Mouse (Mus musculus): ENCODE measurements around the gene Bahcc1. TPM values are rescaled to one million over a fixed set of nuclear protein-coding genes. Genes with fewer than 3 reads are reported as not detected.

Gene Bahcc1
- total RNA-seq (2021), result 12.4 and 17.2 TPM in 2 replicates
- long read RNA-seq, experiment 1, partial matches to known transcripts, result 1 of 4 reads
- long read RNA-seq, experiment 1, other reads (novel, unspliced or antisense), result 3 of 4 reads
- long read RNA-seq, experiment 2, partial matches to known transcripts, result 1 of 2 reads
- long read RNA-seq, experiment 2, other reads (novel, unspliced or antisense), result 1 of 2 reads

DNA sequence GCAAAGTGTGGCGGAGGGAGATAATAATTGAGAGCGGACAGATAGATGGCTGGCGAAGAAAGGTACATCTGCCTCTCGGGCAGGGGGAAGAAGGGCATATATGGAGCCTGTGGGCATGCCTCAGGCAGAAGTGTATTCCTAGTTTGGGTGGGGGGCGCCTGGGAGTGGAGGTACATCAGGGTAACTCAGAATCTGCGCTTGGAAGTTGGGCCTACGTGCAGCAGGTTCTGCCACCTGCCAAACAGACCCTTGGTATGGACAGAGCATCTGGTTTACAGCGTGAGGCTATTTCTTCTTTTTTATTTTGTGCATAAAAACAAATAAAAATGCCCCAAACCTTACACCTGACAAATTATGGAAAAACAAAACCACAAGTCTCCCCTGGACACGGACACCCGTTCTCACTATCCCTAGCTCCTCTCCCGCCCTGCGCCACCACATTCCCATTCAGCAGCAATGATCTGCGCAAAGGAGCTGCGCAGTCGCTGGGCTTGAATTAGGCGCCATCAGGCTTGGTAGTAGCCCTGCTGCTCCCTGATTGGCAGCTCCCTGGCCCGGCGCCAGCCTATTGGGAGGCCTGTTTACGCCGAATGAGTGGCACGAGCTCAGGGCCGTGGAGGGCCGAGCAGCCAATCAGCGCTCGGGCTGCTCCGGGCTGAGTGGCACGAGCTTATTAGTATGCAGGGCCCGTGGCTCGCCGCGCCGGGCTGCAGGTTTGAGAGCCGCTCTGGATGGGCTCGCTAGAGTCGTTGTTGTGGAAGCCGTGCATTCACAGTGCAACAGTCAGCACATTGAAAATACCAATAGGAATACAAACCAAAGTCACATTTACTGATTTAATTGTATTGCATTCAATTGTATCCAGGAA is at the start of gene Bahcc1:
Bahcc1 (plus strand) TSS at position 718 of the 868 bp plus-strand sequence.
- peak; percentile 100 for DNase-seq

- no peak for DNase-seq
Measured at GRCm38 (mm10) chr11:120183180-120183579, 49.6 kb upstream of the Bahcc1 start.

- DNase-seq, result no peak
Measured at GRCm38 (mm10) chr11:120183708-120184107, 49.0 kb upstream of the Bahcc1 start.

GRCm38 (mm10) chr11:120184371-120185315 is 48.1 kb upstream of the Bahcc1 start:
- peak; percentile 74 for DNase-seq

DNA sequence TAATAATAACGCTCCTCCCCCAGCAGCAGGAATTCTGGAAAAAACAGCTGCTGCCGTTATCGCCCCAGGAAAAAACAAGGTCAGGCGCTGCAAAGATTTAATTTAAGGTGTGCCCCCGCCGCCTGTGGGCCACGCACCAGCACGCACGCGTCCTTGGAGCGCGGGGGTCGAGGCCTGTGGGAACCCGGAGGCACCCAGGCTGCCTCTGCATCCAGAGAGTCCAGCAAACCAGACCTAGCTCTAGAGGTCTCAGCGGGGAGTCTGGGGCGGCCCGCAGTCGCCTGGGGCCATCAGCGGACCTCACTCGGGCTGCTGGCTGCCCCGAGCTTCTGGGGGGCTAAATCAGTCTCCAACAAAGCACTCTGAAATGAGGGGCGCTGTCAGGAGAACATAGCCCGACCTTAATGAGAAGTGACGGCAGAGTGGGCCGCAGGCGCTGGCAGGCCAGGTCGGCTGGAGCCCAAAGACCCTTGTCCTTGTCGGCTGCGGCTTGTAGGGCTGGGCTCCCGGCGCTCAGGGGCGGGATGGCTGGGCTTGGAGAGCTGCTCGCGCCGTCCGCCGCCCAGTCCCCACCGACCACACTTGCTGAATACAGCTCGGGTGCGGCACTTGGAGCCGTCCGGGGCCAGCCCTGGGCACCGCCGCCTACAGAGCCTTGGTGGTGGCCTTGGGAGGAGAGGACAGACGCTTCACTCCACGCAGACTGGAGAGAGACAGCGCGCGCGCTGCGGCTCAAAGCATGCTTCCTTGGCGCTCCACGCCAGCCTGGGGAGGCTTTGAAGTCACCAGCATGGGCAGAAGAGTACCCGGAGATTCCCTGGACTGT is 47.2 kb upstream of the Bahcc1 start:
- peak; percentile 85 for DNase-seq

- no peak for DNase-seq
Measured at GRCm38 (mm10) chr11:120186145-120186740, 46.5 kb upstream of the Bahcc1 start.

DNA sequence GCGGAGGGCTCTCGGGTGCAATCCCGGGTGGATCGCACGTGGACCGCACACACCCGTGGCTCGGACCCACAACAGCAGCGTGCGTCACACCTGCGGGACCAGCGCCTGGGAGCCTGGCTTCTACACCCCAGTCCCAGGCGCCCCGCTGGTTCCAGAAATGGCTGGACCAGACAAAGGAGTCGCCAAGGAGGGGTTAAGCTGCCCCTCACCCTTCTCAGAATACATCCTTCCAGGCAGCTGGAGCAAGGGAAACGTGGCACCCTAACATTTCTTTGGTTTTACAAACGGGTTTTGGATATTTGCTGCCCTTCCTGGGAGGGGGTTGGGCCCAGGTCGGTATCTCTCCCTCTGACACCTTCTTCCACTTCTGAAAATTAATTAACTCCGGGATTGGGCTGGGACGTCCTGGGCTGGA is 45.9 kb upstream of the Bahcc1 start:
- DNase-seq, result peak; percentile 70

- DNase-seq, result peak; percentile 65
Measured at GRCm38 (mm10) chr11:120187236-120188101, 45.3 kb upstream of the Bahcc1 start.

DNA sequence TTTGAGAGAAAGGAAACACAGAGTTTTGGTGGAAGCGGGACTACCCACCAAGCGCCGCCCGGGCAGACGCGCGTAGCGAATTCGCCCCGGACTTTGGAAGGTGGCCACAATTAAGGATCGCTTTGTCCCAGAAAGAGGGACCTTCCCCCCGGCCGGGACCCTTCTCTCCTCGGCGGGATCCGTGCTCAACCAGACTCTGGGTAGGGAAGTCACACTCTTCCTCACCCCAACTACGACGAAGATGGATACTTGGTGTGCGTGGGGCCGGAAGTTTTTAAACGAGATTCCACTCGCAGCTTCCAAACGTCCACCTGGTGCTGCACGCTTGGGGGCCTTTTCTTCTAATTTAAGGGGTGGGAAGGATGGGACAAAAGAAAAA is 44.7 kb upstream of the Bahcc1 start:
- peak; percentile 61 for DNase-seq

GRCm38 (mm10) chr11:120188481-120189441 is 44.0 kb upstream of the Bahcc1 start:
- DNase-seq, result peak; percentile 77

- DNase-seq, result peak; percentile 100
Measured at GRCm38 (mm10) chr11:120189459-120190312, 43.1 kb upstream of the Bahcc1 start.

GRCm38 (mm10) chr11:120190526-120191412 is 42.0 kb upstream of the Bahcc1 start:
- DNase-seq, result no peak

DNA sequence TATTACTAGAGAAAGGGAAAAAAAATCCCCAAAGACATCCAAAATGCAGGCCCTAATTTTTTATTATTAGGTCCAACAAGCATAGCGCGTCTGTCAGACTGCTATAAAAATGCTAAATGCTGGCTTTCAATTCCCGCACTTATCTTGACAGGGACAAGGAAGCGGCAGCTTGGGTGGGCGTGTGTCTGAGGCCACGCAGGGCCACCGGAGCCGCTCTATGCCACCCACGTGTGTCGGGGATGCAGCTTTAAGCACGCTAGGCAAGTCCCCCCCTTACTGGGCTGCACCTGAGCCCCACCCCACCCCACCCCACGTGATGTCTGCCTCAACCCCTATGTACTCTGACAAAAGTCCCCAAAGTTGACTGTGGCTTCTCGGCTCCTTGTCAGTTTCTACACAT is 33.9 kb upstream of the Bahcc1 start:
- no peak for DNase-seq

DNA sequence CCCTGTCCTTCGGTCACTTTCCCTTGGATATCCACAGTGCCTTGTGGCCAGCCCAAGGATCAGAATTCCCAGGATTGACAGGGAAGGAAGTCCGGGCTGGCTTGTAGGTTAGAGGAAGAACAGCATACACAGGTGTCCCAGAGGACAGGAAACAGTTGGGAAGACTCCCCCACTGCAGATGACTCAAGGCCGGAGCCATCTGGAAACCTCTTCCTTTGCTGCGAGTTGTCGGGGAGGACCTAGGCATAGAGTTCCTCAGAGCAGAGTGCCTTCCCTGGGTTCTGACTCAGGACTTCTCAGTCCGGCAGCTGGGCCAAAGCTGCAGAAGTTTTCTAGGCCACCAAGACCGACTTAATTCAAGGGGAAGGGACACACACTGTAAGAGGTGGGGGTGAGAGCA is 33.0 kb upstream of the Bahcc1 start:
- peak; percentile 57 for DNase-seq

GRCm38 (mm10) chr11:120200621-120201020 is 32.1 kb upstream of the Bahcc1 start:
- DNase-seq, result peak; percentile 44

DNA sequence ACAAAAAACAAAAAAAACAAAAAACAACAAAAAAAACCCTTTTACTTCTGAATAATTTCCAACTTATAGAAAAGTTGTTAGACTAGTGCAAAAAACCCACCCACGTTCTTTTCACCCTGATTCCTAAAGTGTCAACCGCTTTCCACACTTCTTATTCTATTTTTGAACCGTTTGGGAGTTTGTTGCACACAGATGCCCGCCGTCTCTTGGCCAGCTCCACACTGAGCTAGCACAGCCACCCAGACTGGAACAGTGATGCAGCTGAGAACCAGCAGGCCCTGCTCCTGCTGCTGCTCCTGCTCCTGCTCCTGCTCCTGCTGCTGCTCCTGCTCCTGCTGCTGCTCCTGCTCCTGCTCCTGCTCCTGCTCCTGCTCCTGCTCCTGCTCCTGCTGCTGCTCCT is 28.5 kb upstream of the Bahcc1 start:
- no peak for DNase-seq
